Mouse (Mus musculus) MEL-GATA-1-ER (cell line): ENCODE data around the gene Pde4a.
"Not testable (repeated sequence)": the region's sequence is repeated elsewhere in the genome, so short reads cannot be mapped to it uniquely, and the experiment has no call there.

ENCODE experiments used
- DNase-seq: peaks from one replicate; pipeline ENCODE4 v3.0.0-alpha.2; 2012; ENCODE audit warnings: low read depth; ENCODE audit errors: extremely low read depth

The Pde4a gene

GRCm38 (mm10) chr9:21243826-21244427 lies 78.4 kb downstream of the Pde4a start:
- no peak for DNase-seq

GRCm38 (mm10) chr9:21244428-21245112 lies 79.1 kb downstream of the Pde4a start:
- no peak for DNase-seq

GRCm38 (mm10) chr9:21245113-21245487 lies 79.6 kb downstream of the Pde4a start:
- DNase-seq: no peak

- no peak for DNase-seq
These were observed 80.8 kb downstream of the Pde4a start for GRCm38 (mm10) chr9:21246342-21246741.

GRCm38 (mm10) chr9:21248326-21248725 lies 82.8 kb downstream of the Pde4a start, which contains the start of gene S1pr5:
Gene S1pr5, minus strand, starts transcription at chr9:21248443.
- DNase-seq: no peak

- no peak for DNase-seq
These were observed 84.4 kb downstream of the Pde4a start for GRCm38 (mm10) chr9:21249629-21250508.

GRCm38 (mm10) chr9:21250509-21250908 lies 85.0 kb downstream of the Pde4a start:
- DNase-seq: no peak

GRCm38 (mm10) chr9:21251116-21251735 lies 85.7 kb downstream of the Pde4a start:
- DNase-seq: no peak

- DNase-seq: no peak
These were observed 89.2 kb downstream of the Pde4a start for GRCm38 (mm10) chr9:21254690-21255089.

- not testable (repeated sequence) for DNase-seq
These were observed 90.8 kb downstream of the Pde4a start for GRCm38 (mm10) chr9:21256349-21256748.

- no peak for DNase-seq
These were observed 95.1 kb downstream of the Pde4a start for GRCm38 (mm10) chr9:21260491-21261040.

- DNase-seq: no peak
These were observed 96.3 kb downstream of the Pde4a start for GRCm38 (mm10) chr9:21261831-21262230.
